Mouse (Mus musculus) splenic B cell, adult 2 months (primary cell): ENCODE results near the gene Srbd1.

Experiments used
- DNase-seq: peaks from one replicate; pipeline ENCODE4 v3.0.0-alpha.2; 2011; ENCODE audit warnings: low read depth, low spot score
- H3K27me3 ChIP-seq: 2 replicates; pipeline ENCODE4 v1.6.1; 2012; ENCODE audit warnings: mild to moderate bottlenecking, low read length, moderate library complexity, mixed read lengths; ENCODE audit not compliant: control insufficient read depth, poor library complexity, insufficient read depth, severe bottlenecking
- H3K36me3 ChIP-seq: 2 replicates; pipeline ENCODE4 v1.6.1; 2012; ENCODE audit warnings: mild to moderate bottlenecking, low read length, moderate library complexity, mixed read lengths; ENCODE audit not compliant: control insufficient read depth, poor library complexity, insufficient read depth, severe bottlenecking

Srbd1 gene

DNA sequence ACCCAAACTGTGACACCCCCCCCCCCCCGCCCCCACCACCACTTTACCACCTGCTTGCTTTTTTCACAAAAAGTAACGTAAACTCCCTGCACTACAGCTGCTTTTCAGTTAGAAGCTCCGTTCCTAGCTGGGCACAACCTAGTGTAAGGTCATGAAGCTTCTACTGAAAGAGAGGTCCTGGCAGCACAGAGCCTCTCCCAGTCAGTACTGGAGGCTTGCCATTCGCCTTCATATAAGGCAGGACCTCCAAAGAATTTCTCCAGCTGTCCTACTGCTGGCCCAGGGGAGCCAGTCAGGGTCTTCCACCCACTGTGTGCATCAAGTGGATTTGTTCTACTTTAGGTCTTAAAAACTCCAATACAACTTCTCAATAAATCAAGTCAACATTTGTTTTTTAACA, 149.9 kb downstream of the Srbd1 start:
- peaks cover 6% of the 10 kb centered on the region; the same call in 1 of the 2 replicates for H3K36me3 ChIP-seq
- H3K27me3 ChIP-seq, result no peaks in the 10 kb centered on the region
- DNase-seq, result no peak

DNA sequence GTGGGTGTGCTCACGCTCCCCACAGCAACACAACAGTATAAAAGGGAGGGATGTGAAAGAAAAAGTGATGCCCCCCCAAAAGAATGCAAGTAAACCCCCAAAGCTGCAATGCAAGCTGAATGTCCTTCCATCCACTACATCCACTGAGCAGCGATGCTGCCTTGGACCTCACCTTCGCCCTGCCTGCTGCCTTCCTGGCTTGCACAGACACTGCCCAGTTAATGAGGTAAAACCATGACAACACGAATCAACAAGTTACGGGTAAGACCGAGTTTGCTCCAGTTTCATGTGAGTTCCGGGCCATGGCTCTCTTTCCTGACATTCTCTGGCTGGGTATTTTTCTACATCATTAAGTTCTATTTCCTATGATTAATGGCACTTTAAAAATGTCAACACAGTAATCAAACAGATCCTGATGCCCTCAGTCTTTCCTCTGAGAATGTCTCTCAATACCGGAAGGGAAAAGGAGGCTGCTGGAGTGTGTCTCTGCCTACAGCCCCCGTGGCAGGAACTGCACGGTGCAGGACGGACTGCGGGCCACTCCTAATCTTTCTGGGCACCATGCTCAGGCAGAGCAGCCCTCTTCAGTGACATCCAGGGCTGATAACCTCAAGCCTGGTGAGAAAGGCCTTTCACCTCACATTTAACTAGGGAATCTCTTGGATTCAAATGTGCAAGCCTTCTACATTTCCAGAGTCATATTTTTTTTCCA, 155.8 kb downstream of the Srbd1 start:
- DNase-seq, result no peak
- Histone ChIP-seq H3K27me3 (no peaks in the 10 kb centered on the region), H3K36me3 (peaks cover 6% of the 10 kb centered on the region; the same call in 1 of the 2 replicates)

DNA sequence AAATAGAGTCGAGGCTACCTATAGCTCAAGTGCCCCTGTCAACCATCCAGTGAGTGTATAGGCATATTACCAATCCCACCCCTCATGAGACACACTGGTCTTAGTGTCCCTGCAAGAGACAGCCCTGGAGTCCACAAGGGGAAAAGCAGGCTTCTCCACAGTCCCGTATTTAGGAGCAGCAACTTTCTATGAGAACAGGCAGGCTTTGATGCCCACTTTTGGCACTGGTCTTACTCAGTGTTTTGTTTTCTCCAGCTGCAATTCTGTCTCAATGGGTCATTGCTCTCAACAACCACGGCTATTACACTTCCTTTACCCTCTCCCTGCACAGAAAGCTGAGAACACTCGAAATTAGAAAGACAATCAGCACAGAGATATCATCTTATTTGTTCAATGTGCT, 157.4 kb downstream of the Srbd1 start:
- H3K36me3 ChIP-seq, result peaks cover 6% of the 10 kb centered on the region; the same call in 1 of the 2 replicates
- H3K27me3 ChIP-seq, result no peaks in the 10 kb centered on the region
- no peak for DNase-seq

DNA sequence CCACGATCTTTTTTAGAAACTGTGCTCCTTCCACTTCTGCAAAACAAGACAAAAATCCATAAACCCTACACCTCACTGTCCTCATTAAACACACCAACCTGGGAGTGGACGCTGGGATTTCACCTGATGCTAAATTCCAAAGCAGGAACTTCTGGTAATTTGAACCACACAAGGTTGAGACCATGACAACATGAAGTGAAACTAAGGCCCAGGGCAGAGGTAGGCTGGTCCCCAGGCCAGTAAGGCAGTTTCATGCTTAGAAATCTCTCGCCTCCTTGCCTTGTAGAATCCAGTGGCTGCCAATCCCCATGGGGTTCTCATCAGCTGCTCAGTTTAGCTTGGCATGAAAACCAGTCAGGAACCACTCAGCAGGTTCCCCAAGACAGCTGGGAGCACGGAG, 158.4 kb downstream of the Srbd1 start:
- no peak for DNase-seq
- H3K27me3 ChIP-seq, result no peaks in the 10 kb centered on the region
- peaks cover 6% of the 10 kb centered on the region; the same call in 1 of the 2 replicates for H3K36me3 ChIP-seq

DNA sequence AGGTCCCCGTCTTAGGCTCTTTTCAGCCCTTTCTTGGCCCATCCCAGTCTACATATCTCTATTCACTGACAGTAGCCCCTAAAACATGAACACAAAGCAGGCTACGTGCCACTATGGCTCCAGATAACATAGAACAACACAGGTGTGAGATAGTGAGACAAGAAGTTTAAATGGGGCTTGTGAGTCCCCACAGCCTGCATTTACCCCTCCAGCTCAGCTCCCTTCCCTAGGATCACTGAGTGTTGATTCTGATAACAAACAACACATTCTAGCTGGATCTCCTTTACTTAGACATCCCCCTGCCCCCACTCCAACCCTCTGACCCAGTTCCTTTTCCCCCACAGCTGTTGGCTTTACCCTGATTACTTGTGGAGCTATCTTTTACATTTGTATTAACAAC, 158.8 kb downstream of the Srbd1 start:
- DNase-seq, result no peak
- peaks cover 6% of the 10 kb centered on the region; the same call in 1 of the 2 replicates for H3K36me3 ChIP-seq

DNA sequence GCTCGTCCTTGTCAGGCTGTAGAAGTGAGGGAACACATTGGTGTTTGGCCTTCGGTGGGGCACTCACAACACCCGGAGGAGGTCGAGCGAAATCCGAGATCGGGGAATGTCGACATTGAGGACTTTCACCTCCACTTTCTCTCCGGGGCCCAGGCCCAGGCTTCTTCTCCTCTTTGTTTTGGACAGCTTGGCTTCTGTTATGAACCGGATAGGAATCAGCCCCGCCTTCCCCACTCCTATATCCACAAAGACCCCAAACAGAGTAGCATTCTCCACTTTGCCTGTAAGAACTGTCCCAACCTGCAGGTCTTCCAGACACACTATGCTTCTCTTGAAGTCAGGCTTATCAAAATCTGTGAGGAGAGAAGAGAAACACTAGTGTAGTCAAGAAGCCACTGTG, 159.8 kb downstream of the Srbd1 start:
- no peak for DNase-seq
- Histone ChIP-seq H3K36me3 (peaks cover 6% of the 10 kb centered on the region; the same call in 1 of the 2 replicates), H3K27me3 (no peaks in the 10 kb centered on the region)

More for the DNA sequence above, 158.8 kb downstream of the Srbd1 start:
- H3K27me3 ChIP-seq, result no peaks in the 10 kb centered on the region

DNA sequence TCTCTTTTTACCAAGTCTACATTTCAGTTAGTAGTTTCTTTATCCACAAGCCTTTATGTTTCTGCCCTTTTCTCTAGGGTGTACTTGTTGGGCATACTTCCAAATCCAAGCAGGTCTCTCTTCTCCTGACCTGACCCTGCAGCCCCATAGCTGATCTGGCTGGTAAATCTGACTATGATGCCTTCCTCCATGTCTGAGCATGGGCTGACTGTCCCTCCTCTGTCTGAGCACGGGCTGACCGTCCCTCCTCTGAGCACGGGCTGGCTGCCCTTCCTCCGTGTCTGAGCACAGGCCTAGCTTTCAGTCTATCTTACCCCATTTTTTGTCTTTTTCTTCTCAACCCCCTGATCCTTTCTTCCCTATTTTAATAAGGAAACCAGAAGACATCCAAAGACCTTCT, 162.7 kb downstream of the Srbd1 start:
- DNase-seq, result no peak
- peaks cover 6% of the 10 kb centered on the region; the same call in 1 of the 2 replicates for H3K36me3 ChIP-seq
- H3K27me3 ChIP-seq, result no peaks in the 10 kb centered on the region

DNA sequence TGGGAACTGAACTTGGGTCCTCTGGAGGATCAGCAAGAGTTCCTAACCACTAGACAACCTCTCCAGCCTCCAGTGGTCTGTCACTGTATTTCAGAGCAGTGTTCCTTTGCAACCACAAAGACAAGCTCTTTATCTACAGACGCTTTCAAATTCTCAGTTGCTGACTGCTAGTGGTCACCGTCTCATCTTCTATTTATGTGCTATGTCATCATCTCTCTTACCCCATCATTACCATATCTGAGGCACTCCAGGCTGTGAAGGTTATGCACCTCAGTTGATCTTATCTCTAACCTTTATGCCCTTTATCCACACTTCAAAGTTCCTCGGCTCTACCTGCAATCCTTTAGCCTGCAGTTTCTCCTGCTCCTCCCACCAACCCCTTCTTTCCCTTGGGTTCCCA, 163.1 kb downstream of the Srbd1 start:
- Histone ChIP-seq H3K27me3 (no peaks in the 10 kb centered on the region), H3K36me3 (peaks cover 6% of the 10 kb centered on the region; the same call in 1 of the 2 replicates)
- no peak for DNase-seq

DNA sequence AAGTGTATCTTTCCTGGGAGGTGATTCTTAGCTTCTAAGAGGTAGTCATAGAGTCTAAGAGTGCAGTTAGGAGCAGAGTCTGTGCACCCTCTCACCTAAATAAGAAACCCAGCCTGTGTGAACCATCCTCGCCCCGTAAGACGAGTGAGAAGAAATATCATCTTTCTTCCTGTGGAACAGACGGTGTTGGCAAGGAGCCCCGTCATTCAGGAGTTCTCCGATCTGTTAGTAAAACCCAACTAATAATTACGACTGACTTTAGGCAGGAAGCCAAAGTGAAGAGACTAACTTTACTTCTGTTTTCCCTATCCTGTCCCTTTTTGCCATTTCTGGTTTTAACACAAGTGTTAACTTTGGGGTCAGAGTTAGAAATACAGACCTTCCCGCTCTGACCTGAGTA, 166.1 kb downstream of the Srbd1 start:
- Histone ChIP-seq H3K36me3 (no peaks in the 10 kb centered on the region), H3K27me3 (no peaks in the 10 kb centered on the region)
- no peak for DNase-seq

DNA sequence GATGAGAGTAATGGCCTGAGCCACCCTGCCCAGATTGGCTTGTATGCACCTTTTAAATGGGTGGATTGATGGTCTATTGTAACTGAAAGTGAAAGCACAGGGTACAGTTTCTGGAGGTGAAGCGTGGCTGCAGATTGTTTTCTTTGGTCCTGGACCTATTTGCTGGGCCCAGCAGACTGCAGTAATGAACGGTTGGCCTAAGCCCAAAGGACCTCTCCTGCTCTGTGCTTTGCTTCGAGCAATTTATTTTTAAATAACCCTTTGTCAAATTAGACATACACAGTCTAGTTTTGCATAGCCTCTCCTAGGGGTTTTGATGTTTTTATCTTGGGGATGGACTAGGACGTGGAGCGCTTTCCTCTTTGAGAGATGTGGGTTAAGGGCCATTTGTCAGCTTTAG, 169.9 kb downstream of the Srbd1 start:
- Histone ChIP-seq H3K27me3 (no peaks in the 10 kb centered on the region), H3K36me3 (no peaks in the 10 kb centered on the region)
- no peak for DNase-seq

DNA sequence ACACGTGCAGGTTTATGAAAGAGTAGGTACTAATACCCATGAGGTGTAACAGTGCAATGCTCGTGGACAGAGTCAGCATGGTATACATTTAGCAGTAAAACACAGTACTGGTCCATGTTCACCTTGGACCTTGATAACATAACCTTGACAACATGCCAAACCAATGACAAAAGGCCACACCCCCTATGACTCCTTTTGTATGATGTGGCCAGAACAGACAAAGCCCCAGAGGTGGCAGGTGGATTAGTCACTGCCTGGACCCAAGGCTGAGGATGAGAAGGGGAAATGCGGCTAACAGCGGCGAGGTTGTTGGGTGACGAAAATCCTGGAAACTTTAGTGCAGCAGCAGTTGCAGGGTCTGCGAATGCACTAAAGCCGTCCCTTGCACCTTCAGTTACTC, 170.4 kb downstream of the Srbd1 start:
- Histone ChIP-seq H3K27me3 (no peaks in the 10 kb centered on the region), H3K36me3 (no peaks in the 10 kb centered on the region)
- DNase-seq, result no peak

DNA sequence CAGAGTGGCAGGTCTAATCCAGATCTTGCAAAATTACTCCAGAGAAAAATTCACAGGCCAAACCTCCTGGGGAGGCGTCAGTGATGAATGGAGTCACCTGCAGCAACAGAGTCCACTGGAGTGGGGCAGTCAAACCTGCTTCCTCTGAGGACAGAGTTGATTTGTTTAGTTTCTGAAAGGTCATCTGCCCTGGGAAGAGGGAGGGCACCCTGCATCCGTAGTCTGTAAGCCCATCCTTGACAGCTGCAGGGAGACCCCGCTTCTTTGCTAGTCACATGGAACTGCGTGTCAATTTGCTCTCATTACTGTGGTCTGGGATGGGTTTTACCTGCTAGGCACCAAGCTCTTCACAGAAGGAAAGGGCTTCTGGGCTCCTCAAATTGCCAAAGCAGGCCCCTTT, 173.9 kb downstream of the Srbd1 start:
- DNase-seq, result no peak
- Histone ChIP-seq H3K27me3 (no peaks in the 10 kb centered on the region), H3K36me3 (no peaks in the 10 kb centered on the region)

DNA sequence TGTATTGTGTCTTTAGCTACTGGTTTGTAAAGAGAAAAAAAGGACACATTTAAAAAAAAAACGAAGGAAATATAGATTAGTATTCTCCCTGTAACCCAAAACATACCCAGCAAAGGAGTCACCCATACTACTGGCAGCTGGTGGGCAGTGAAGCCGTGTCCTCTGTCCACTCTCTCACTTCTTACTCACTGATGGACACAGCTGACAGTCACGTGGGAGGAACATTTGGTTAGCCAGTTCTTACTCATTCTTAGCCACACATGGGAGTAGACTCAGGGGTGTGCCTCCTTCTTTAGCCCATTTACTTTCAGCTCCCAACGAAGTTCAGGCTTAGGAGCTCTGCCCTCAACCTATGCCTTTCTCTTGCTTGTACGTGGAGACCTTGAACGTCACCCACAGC, 183.3 kb downstream of the Srbd1 start:
- no peak for DNase-seq
- Histone ChIP-seq H3K27me3 (no peaks in the 10 kb centered on the region), H3K36me3 (no peaks in the 10 kb centered on the region)

DNA sequence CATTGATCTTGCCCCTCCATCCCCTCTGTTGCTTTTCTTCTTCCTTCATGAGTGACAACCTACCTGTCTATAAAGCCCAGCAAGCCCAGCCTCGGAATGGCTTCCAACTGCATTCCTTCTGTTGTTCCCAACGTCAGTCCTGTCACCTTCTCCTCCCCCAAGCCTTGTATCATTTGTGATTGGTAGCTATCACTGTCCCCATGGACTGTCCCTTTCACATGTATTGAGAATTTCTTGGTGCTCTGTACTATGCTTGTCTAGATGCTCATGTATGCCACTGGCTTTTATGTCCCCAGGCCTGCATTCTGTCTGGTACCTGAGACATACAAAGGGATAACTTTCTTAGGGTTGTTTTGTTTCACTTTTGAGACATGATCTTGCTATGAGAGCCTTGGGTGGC, 193.2 kb downstream of the Srbd1 start:
- Histone ChIP-seq H3K36me3 (no peaks in the 10 kb centered on the region), H3K27me3 (no peaks in the 10 kb centered on the region; the same call in 1 of the 2 replicates)
- no peak for DNase-seq

DNA sequence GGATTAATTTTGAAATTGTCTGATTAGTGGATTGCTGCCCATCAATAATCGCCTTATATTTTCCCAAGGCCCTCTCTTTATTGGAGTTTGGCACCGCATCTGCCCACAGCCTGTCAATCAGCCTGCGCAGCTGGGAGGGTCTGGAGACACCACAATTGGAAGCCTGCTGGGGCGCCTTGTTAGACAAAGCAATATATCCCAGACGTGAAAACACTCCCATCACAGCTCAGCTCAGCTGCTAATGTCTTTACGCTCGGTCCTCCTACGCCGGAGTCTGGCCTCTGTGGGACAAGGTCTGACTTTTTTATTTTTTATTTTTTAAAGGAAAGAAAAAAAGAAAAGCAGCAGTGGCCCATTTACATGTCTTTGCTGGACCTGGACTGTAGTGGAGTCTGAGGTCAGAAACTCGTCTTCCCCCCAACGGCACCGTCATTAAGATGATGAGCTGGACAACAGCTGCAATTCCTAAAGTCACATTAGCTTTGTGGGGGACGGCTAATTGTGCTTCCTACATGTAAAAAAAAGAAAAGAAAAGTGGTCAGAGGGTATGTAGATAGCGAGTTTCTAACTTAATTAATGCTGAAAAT, 195.0 kb downstream of the Srbd1 start:
- no peaks in the 10 kb centered on the region for H3K36me3 ChIP-seq
- H3K27me3 ChIP-seq, result no peaks in the 10 kb centered on the region; the same call in 1 of the 2 replicates
- no peak for DNase-seq
